Mouse (Mus musculus): ENCODE measurements around the gene Mcf2l. TPM values are rescaled to one million over a fixed set of nuclear protein-coding genes. Genes with fewer than 3 reads are reported as not detected.

The Mcf2l gene
- polyA plus RNA-seq, 1 experiment from 2014 or later, result 13.1 TPM

DNA sequence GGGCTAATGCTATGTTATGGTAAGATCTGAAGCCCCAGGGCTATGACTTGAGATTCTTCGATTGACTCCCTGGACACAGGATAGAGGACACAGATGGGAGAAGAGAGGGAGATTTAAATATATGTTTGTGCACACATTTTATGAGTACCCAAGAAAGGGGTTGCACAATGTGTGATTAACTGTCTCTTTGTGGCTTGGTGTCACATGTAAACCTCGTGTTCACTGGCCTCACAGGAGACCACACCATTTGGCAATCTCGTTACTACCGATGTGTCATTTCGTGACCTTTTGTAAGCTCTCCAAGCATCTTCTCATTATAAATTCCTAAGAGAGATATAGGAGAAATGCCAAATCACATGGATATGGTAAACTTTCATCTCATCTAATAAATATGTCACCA, 154.0 kb downstream of the Mcf2l start:
- H3K27me3 ChIP-seq, result no peaks in the 10 kb centered on the region
- no peak for ATAC-seq (ENCODE audit: low FRiP score, low read depth)
- no peak overlapping the region for H3K4me3 ChIP-seq
- 85% methylated on average over 5 of the region's 5 CpGs for WGBS
- no peaks in the 10 kb centered on the region for H3K36me3 ChIP-seq
- H3K4me2 ChIP-seq (replicated peaks), result no peak overlapping the region
- no peaks in the 10 kb centered on the region for H3K9me3 ChIP-seq
- no peak overlapping the region for H3K9ac ChIP-seq
- no peaks in the 10 kb centered on the region for H3K4me1 ChIP-seq
- H3K27ac ChIP-seq, result no peak overlapping the region

DNA sequence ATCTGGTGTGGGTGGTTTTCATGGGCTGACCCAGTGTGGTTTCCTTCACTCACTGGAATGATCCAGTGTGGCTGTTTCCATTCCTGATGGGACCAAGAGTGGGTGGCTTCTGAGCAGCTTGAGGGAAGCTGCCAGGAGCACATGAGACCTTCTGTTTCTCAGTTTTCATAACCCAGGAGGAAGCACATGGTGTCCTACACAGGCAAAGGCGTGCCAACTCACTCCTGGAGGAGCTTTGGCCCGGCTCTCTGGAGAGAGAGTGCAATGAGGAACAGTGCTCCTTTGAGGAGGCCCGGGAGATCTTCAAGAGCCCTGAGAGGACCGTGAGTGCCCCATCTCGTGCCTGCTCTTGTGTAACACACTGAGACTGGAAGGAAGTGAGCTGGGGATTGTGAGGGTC, 154.9 kb downstream of the Mcf2l start:
- Histone ChIP-seq H3K4me1 (no peaks in the 10 kb centered on the region), H3K27ac (no peak overlapping the region), H3K9ac (no peak overlapping the region), H3K36me3 (no peaks in the 10 kb centered on the region), H3K4me3 (no peak overlapping the region), H3K9me3 (no peaks in the 10 kb centered on the region), H3K4me2 (replicated peaks) (no peak overlapping the region), H3K27me3 (no peaks in the 10 kb centered on the region)
- 73% methylated on average over 5 of the region's 5 CpGs for WGBS
- no peak for ATAC-seq (ENCODE audit: low FRiP score, low read depth)

DNA sequence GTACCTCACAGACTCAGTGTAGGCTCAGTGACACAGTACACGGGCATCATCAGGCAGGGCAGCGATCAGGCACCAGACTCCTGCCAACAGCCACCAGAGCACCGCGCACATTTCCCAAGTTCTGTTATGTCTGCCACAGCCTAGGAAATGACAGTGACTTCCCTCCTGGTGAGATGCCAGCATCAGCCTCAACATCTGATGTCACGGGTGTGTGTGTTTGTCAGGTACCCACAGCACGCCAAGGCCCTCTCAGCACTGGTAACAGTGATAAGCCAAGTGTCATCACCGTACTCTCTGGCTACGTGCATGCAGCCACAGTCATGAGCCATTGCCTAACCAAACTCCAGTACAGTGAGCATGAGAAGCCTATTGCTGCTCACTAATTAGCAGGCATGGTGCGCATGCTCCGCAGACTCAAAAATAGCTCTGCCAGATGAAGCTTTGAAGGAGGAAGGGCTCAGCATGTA, 162.8 kb downstream of the Mcf2l start:
- Histone ChIP-seq H3K9ac (no peak overlapping the region), H3K27ac (no peak overlapping the region), H3K27me3 (no peaks in the 10 kb centered on the region), H3K36me3 (no peaks in the 10 kb centered on the region), H3K4me2 (replicated peaks) (no peak overlapping the region), H3K4me1 (no peaks in the 10 kb centered on the region), H3K4me3 (no peak overlapping the region), H3K9me3 (no peaks in the 10 kb centered on the region)
- 84% methylated on average over 10 of the region's 10 CpGs for WGBS
- no peak for ATAC-seq (ENCODE audit: low FRiP score, low read depth)

DNA sequence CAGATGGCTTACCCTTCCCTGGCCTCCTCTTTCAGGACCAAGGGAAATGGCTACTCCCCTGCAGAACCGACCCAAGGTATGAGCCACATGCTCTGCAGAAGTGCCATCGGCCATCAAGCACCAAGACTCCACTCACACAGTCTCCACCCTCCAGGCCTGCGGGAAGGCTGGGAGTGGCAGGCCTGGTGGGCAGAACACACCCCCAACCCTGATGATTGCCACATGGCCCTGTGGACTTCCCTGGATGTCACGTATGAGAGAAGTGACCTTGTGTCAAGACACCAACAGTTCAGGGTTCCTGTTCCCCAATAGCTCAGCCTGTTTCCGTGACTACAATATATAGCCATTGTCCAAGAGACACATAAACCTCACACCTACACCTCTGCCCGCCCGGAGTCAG, 163.4 kb downstream of the Mcf2l start, which contains the start of gene F10:
Gene F10, plus strand, starts transcription at position 294 of the 400 bp plus-strand sequence.
- no peak within 1 kb of the TSS for H3K4me3 ChIP-seq
- H3K4me2 ChIP-seq (replicated peaks), result no peak within 1 kb of the TSS
- H3K36me3 ChIP-seq, result no peaks in the 10 kb centered on the region
- no peak for ATAC-seq (ENCODE audit: low FRiP score, low read depth)
- H3K9ac ChIP-seq, result no peak within 1 kb of the TSS; the same call in 1 of the 2 replicates
- H3K9me3 ChIP-seq, result no peaks in the 10 kb centered on the region
- 51% methylated on average over 7 of the region's 7 CpGs for WGBS
- no peaks in the 10 kb centered on the region for H3K27me3 ChIP-seq
- no peak within 1 kb of the TSS for H3K27ac ChIP-seq
- no peaks in the 10 kb centered on the region for H3K4me1 ChIP-seq

DNA sequence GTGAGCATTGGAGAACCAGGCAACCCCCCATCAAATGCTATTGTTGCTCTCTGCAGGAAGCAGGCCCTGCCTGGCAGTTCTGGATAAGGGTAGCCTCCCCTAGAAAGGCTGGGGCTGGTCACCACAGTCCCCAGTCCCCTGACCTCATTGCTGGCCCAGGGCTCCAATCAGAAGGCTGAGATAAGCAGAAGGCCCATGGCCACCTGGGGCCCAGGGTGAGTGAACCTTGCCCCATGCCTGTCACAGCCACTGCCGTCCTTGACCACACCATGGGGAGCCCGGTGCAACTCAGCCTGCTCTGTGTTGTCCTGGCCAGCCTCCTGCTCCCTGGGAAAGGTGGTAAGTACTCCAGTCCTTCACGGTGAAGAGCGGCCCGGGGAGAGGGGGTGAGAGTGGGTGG, 164.0 kb downstream of the Mcf2l start:
- Histone ChIP-seq H3K27ac (no peak overlapping the region), H3K4me3 (no peak overlapping the region), H3K27me3 (no peaks in the 10 kb centered on the region), H3K9ac (no peak overlapping the region), H3K36me3 (no peaks in the 10 kb centered on the region), H3K9me3 (no peaks in the 10 kb centered on the region), H3K4me2 (replicated peaks) (no peak overlapping the region), H3K4me1 (no peaks in the 10 kb centered on the region)
- WGBS, result 66% methylated on average over 5 of the region's 5 CpGs
- ATAC-seq (ENCODE audit: low FRiP score, low read depth), result no peak

DNA sequence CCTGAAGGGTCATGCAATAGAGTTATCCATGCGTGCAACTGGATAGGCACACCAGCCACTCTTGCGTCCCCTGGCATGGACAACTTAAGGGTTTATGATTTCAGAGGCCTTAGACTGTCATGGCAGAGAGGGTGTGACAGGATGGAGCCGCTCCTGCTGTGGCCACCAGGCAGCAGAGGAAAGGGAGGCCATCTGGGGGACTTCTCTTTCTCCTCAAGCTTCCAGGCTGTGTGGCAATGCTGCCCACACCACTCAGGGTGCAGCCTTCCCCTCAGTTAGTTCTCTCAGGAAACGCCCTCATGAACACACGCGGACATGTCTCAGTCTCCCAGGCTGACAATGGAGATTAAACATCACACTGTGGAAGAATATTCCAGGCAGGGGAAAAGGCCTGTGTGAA, 165.4 kb downstream of the Mcf2l start:
- H3K4me2 ChIP-seq (replicated peaks), result no peak overlapping the region
- H3K4me1 ChIP-seq, result no peaks in the 10 kb centered on the region
- no peaks in the 10 kb centered on the region for H3K36me3 ChIP-seq
- H3K27me3 ChIP-seq, result no peaks in the 10 kb centered on the region
- no peak overlapping the region for H3K4me3 ChIP-seq
- 86% methylated on average over 6 of the region's 6 CpGs for WGBS
- H3K27ac ChIP-seq, result no peak overlapping the region
- ATAC-seq (ENCODE audit: low FRiP score, low read depth), result no peak
- H3K9ac ChIP-seq, result no peak overlapping the region
- no peaks in the 10 kb centered on the region for H3K9me3 ChIP-seq

DNA sequence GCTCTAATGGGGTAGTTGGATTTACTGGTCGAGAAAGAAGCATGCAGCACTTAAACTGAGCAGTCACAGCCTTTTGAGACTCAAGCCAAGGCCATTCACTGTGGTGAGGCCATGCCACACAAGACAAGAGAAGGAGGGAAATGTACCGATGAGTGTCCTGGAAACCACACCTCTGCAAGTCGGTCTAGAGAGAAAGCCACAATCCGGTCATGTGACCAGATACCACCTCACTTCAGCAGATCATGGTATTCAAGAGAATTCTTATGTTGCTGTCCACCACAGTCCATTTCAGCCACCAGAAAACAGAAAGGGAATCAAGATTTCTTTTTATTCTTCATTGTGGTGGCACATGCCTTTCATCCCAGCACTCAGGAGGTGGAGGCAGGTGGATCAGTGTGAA, 167.9 kb downstream of the Mcf2l start:
- no peaks in the 10 kb centered on the region for H3K36me3 ChIP-seq
- 81% methylated on average over 4 of the region's 4 CpGs for WGBS
- H3K4me2 ChIP-seq (replicated peaks), result no peak overlapping the region
- no peak overlapping the region for H3K4me3 ChIP-seq
- H3K9ac ChIP-seq, result no peak overlapping the region
- H3K4me1 ChIP-seq, result no peaks in the 10 kb centered on the region
- ATAC-seq (ENCODE audit: low FRiP score, low read depth), result no peak
- no peaks in the 10 kb centered on the region for H3K9me3 ChIP-seq
- H3K27me3 ChIP-seq, result no peaks in the 10 kb centered on the region
- H3K27ac ChIP-seq, result no peak overlapping the region

DNA sequence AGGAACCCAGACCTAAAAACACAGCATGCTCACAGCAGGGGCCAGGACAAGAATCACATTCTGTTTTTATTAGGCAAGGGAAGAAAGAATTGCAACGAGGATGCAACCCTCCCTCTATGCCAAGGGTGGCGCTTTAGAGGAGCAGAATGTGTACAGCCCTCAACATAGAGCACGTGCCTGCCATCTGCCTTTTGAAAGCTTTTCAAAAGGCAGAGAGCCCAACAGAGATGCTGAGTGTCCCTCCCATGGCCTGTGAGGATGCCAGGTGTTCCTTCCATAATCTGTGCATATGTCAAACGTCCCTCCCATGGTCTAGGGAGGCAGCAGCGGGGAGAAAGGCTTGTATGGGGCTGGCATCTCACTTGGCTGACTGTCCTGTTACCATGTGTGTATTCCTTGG, 174.0 kb downstream of the Mcf2l start:
- Histone ChIP-seq H3K27me3 (no peaks in the 10 kb centered on the region), H3K4me3 (no peak overlapping the region), H3K9me3 (no peaks in the 10 kb centered on the region), H3K4me1 (no peaks in the 10 kb centered on the region), H3K36me3 (no peaks in the 10 kb centered on the region), H3K27ac (no peak overlapping the region), H3K4me2 (replicated peaks) (no peak overlapping the region), H3K9ac (no peak overlapping the region)
- no peak for ATAC-seq (ENCODE audit: low FRiP score, low read depth)
- WGBS, result 50% methylated on average over 5 of the region's 5 CpGs

DNA sequence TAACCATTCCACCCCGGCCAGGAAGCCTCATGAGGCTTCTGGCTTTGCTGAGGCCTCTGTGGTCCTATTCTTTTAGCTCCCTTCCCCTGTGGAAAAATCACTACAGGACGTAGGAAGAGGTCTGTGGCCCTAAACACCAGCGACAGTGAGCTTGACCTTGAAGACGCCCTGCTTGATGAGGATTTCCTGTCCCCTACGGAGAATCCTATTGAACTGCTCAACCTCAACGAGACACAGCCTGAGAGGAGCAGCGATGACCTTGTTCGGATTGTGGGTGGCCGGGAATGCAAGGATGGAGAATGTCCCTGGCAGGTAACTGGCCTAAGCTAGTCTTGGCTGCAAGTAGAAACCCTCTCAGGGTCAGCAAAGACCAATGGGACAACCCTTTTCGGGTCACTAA, 176.9 kb downstream of the Mcf2l start:
- WGBS, result 78% methylated on average over 10 of the region's 10 CpGs
- ATAC-seq (ENCODE audit: low FRiP score, low read depth), result no peak
- no peaks in the 10 kb centered on the region for H3K36me3 ChIP-seq
- H3K27me3 ChIP-seq, result no peaks in the 10 kb centered on the region
- no peaks in the 10 kb centered on the region for H3K9me3 ChIP-seq
- H3K4me1 ChIP-seq, result no peaks in the 10 kb centered on the region
- H3K4me2 ChIP-seq (replicated peaks), result no peak overlapping the region
- no peak overlapping the region for H3K4me3 ChIP-seq
- no peak overlapping the region for H3K9ac ChIP-seq
- H3K27ac ChIP-seq, result no peak overlapping the region

DNA sequence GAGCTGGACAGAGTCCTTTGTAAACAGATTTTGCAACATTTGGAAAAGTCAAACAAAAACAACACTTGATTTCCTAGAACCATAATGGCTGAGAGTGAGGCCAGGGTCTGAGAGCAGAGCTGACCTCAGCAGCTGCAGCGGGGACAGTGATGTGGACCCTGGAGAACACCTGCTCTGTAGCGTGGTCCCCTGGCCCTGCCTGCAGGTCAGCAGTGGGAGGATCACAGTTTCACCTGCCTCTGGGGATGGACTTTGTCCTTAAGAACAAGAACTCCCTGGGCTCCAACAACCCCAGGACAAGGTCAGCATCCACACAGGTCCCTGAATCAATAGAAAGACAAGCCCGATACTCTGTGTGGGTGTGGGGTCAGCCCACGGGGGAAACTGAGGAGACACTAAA, 183.7 kb downstream of the Mcf2l start:
- no peak overlapping the region for H3K4me2 ChIP-seq (replicated peaks)
- H3K27ac ChIP-seq, result no peak overlapping the region
- H3K4me3 ChIP-seq, result no peak overlapping the region
- no peaks in the 10 kb centered on the region for H3K9me3 ChIP-seq
- no peaks in the 10 kb centered on the region for H3K36me3 ChIP-seq
- no peak overlapping the region for H3K9ac ChIP-seq
- no peaks in the 10 kb centered on the region for H3K27me3 ChIP-seq
- no peak for ATAC-seq (ENCODE audit: low FRiP score, low read depth)
- 80% methylated on average over 4 of the region's 4 CpGs for WGBS
- 0 out of 2 replicates have a peak, but pooled peaks cover 2% of the 10 kb centered on the region for H3K4me1 ChIP-seq

DNA sequence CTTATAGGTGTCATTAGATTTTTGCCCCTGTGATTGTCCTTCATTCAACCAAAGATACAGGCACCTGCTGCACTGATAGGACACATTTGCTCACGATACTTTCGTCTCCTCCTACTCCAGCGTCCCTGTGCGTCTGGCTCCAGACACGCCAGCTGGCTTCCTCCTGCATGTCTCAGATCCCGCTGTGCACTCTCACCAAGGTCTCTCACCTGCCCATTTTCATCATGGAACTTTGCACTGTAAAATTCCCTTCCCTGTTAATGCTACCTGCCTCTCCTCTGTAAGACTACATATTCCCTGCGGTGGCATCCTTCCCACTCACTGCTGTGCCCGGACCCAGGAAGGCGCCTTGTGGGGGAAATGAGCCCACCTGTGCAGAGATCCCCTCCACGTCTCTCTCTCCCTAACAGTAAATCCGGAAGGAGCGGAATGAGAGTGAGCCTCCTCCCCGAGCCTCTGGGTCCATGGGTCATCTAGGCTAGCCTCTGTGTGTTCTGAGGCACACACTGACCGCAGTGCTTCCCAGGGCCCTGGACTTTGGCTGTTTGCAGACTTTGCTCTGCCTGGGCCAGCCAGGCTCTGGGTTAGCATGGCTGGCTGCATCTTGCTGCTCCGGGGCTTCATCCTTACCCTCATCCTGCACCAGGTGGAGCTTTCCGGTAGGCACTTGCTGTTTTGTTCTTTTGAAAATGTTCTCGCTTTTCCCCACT, 187.0 kb downstream of the Mcf2l start, which contains the start of gene Proz:
Gene Proz, plus strand, starts transcription at position 474 of the 710 bp plus-strand sequence.
- no peaks in the 10 kb centered on the region for H3K36me3 ChIP-seq
- H3K9me3 ChIP-seq, result no peaks in the 10 kb centered on the region
- H3K4me3 ChIP-seq, result no peak within 1 kb of the TSS
- WGBS, result 78% methylated on average over 17 of the region's 17 CpGs
- 0 out of 2 replicates have a peak, but pooled peaks cover 6% of the 10 kb centered on the region for H3K4me1 ChIP-seq
- H3K27ac ChIP-seq, result no peak within 1 kb of the TSS
- ATAC-seq (ENCODE audit: low FRiP score, low read depth), result no peak
- H3K27me3 ChIP-seq, result no peaks in the 10 kb centered on the region
- H3K9ac ChIP-seq, result no peak within 1 kb of the TSS
- H3K4me2 ChIP-seq (replicated peaks), result no peak within 1 kb of the TSS

DNA sequence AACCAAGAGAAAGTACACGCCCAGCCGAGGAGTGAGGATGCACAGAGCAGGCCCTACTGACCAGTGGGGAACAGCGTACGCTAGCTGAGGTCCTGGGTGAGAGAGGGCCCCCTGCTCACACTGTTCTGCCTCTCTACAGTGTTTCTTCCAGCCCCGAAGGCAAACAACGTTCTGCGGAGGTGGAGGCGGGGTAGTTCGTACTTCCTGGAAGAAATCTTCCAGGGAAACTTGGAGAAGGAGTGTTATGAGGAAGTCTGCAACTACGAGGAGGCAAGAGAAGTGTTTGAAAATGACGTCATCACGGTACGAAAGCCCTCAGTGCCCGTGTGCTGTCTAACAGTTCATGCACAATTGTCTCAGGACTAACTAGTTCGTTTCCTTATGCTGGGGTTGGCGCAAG, 189.5 kb downstream of the Mcf2l start:
- no peaks in the 10 kb centered on the region for H3K36me3 ChIP-seq
- 76% methylated on average over 16 of the region's 16 CpGs for WGBS
- ATAC-seq (ENCODE audit: low FRiP score, low read depth), result no peak
- no peaks in the 10 kb centered on the region for H3K27me3 ChIP-seq
- no peak overlapping the region for H3K9ac ChIP-seq
- H3K4me1 ChIP-seq, result 0 out of 2 replicates have a peak, but pooled peaks cover 3% of the 10 kb centered on the region
- H3K4me2 ChIP-seq (replicated peaks), result no peak overlapping the region
- H3K9me3 ChIP-seq, result no peaks in the 10 kb centered on the region
- no peak overlapping the region for H3K27ac ChIP-seq
- no peak overlapping the region for H3K4me3 ChIP-seq

Data from limb, embryonic 13.5 days (tissue).